Mouse (Mus musculus): ENCODE data around the gene Ulk4. TPM values are rescaled to one million over a fixed set of nuclear protein-coding genes. Genes with fewer than 3 reads are reported as not detected.

Ulk4 gene
- polyA plus RNA-seq, 1 experiment from 2014 or later: 145 TPM

DNA sequence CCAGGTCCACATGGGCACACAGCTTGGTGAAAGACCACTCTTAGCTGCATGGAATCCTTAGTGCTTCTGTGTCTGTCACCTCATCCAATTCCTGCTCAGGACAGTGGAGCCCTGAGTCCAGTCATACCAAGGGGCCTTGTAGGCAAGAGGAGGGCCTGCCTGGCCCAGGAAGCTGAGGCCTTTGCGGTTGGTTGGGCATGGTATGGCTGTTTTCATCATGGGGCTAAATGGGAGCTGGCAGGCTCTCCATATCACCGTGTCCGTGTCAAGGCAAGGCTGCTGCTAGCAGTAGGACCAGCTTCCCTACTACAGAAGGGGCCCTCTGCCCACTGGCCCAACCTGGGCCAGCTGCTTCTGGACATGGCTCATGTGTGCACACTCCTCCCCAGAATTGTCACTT lies 313.3 kb downstream of the Ulk4 start:
- peaks cover 41% of the 10 kb centered on the region for H3K4me1 ChIP-seq
- H3K9me3 ChIP-seq (replicated peaks): no peaks in the 10 kb centered on the region
- 56% methylated on average over 3 of the region's 3 CpGs for WGBS
- no peak; the same call in 1 of the 2 replicates for ATAC-seq (replicated peaks; ENCODE audit: low FRiP score)
- no peak overlapping the region for H3K4me3 ChIP-seq (replicated peaks)
- H3K9ac ChIP-seq: no peak overlapping the region
- no peaks in the 10 kb centered on the region for H3K27me3 ChIP-seq
- H3K36me3 ChIP-seq: peaks cover 93% of the 10 kb centered on the region
- H3K4me2 ChIP-seq: no peak overlapping the region
- peak overlapping the region; percentile 45 for H3K27ac ChIP-seq

DNA sequence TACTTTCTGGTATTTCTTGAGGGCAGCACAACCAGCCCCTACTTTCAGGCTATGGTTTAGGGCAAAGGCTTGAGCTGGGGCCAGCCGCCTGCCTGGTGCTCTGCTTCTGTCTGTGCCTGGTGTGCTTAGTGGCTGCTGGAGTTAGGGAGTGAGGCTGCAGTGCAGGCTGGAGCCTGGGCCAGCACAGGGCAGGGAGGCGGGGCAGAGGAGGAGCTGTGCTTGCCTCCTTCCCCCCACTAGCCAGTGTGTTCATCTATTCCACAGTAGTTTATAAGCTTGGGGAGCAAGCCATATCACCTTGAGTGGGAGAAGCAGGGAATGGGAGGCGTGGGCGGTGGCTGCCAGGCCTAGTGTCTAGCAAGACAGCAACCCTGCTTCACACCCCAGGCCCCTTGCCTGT lies 313.9 kb downstream of the Ulk4 start:
- Histone ChIP-seq H3K4me1 (peaks cover 41% of the 10 kb centered on the region), H3K9me3 (replicated peaks) (no peaks in the 10 kb centered on the region), H3K4me2 (no peak overlapping the region), H3K9ac (no peak overlapping the region), H3K4me3 (replicated peaks) (no peak overlapping the region), H3K27me3 (no peaks in the 10 kb centered on the region), H3K36me3 (peaks cover 93% of the 10 kb centered on the region), H3K27ac (peak overlapping the region; percentile 39; the same call in 1 of the 2 replicates)
- WGBS: 82% methylated on average over 4 of the region's 4 CpGs
- ATAC-seq (replicated peaks; ENCODE audit: low FRiP score): no peak

DNA sequence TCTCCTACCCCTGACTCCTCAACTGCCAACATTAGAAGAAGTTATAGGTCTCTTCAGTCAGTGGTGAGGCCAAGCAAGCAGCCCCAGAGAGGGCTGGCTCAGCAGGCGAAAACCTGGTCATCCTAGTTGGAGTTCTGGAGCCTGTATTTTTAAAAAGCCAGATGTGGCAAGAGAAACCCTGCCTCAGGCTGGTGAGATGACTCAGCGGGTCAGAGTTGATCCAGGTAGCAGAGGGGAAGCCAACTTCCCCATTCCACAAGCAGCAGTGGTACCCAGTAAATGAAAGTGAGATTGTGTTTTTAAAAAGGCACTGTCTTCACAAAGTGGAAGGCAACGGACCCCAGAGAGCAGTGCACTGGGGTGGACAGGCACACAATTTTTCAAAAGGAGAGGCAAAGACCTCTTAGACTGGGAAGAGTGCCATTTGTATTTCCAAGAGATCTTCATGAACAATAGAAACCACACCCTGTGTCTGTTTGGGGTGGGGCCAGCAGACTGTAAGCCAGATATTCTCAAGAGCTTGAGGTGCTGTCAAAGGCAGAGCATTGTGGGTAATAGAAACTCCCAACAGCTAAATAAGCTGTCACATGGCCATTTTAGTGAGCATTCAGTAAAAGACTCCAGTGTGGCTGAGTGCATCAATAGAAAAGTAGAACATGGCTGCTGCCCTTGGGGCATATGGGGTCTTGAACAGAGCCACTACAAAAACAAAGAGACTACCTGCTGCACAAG lies 314.9 kb downstream of the Ulk4 start:
- Histone ChIP-seq H3K4me2 (no peak overlapping the region), H3K4me1 (peaks cover 41% of the 10 kb centered on the region), H3K27ac (peak overlapping the region; percentile 49; the same call in 1 of the 2 replicates), H3K27me3 (no peaks in the 10 kb centered on the region), H3K9ac (no peak overlapping the region), H3K4me3 (replicated peaks) (no peak overlapping the region), H3K9me3 (replicated peaks) (no peaks in the 10 kb centered on the region), H3K36me3 (peaks cover 93% of the 10 kb centered on the region)
- no peak for ATAC-seq (replicated peaks; ENCODE audit: low FRiP score)
- WGBS: 70% methylated on average over 3 of the region's 3 CpGs

DNA sequence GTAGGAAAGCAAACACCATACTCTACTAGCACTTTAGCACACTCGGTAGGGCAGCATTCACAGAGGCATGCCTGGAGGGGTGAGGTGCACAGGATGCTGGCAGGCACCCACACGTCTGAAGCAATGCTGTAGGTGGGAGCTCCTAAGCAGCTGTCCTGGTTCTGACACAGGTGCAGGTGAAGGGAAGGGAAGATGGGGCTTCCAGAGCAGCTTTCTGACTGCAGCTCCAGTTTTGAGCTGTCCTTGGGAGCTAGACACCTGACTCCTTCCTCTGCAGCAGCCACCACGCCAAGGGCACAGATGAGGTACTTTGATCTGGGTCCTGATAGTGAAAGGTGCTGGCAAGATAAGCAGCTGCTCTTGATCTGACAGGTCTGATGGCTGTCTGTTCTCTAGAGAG lies 315.5 kb downstream of the Ulk4 start:
- no peaks in the 10 kb centered on the region for H3K9me3 ChIP-seq (replicated peaks)
- no peak overlapping the region for H3K9ac ChIP-seq
- no peak overlapping the region for H3K4me3 ChIP-seq (replicated peaks)
- WGBS: 80% methylated on average over 3 of the region's 3 CpGs
- peaks cover 41% of the 10 kb centered on the region for H3K4me1 ChIP-seq
- peaks cover 93% of the 10 kb centered on the region for H3K36me3 ChIP-seq
- ATAC-seq (replicated peaks; ENCODE audit: low FRiP score): no peak
- H3K4me2 ChIP-seq: no peak overlapping the region
- H3K27ac ChIP-seq: peak overlapping the region; percentile 49
- H3K27me3 ChIP-seq: no peaks in the 10 kb centered on the region

- Histone ChIP-seq H3K9me3 (replicated peaks) (no peaks in the 10 kb centered on the region), H3K27ac (0 out of 2 replicates have a peak overlapping the region, but pooled peaks have one; percentile 4), H3K4me2 (no peak overlapping the region), H3K4me3 (replicated peaks) (no peak overlapping the region), H3K9ac (no peak overlapping the region), H3K36me3 (peaks cover 93% of the 10 kb centered on the region), H3K27me3 (no peaks in the 10 kb centered on the region), H3K4me1 (peaks cover 41% of the 10 kb centered on the region)
- 70% methylated on average over 4 of the region's 4 CpGs for WGBS
- ATAC-seq (replicated peaks; ENCODE audit: low FRiP score): no peak
Measured at GRCm38 (mm10) chr9:120960611-120961010, 316.4 kb downstream of the Ulk4 start.

DNA sequence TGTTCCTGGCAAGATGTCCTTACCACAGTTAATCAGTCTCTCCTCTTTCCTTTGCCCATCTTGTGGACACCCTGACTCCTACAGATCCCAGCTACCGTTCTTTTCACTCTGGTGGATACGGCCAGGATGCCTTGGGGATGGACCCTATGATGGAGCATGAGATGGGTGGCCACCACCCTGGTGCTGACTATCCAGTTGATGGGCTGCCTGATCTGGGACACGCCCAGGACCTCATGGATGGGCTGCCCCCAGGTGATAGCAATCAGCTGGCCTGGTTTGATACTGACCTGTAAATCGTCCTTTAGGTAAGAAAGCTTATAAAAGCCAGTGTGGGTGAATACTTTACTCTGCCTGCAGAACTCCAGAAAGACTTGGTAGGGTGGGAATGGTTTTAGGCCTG lies 317.8 kb downstream of the Ulk4 start:
- peaks cover 93% of the 10 kb centered on the region for H3K36me3 ChIP-seq
- no peak overlapping the region for H3K27ac ChIP-seq
- no peak overlapping the region for H3K4me3 ChIP-seq (replicated peaks)
- H3K4me2 ChIP-seq: no peak overlapping the region
- H3K4me1 ChIP-seq: peaks cover 35% of the 10 kb centered on the region
- no peak overlapping the region for H3K9ac ChIP-seq
- no peak for ATAC-seq (replicated peaks; ENCODE audit: low FRiP score)
- no peaks in the 10 kb centered on the region for H3K27me3 ChIP-seq
- no peaks in the 10 kb centered on the region for H3K9me3 ChIP-seq (replicated peaks)
- WGBS: 82% methylated on average over 4 of the region's 4 CpGs

- ATAC-seq (replicated peaks; ENCODE audit: low FRiP score): no peak
- 88% methylated on average over 6 of the region's 6 CpGs for WGBS
- Histone ChIP-seq H3K27ac (no peak overlapping the region), H3K9me3 (replicated peaks) (no peaks in the 10 kb centered on the region), H3K27me3 (no peaks in the 10 kb centered on the region), H3K4me1 (peaks cover 28% of the 10 kb centered on the region), H3K4me3 (replicated peaks) (no peak overlapping the region), H3K4me2 (no peak overlapping the region), H3K36me3 (peaks cover 93% of the 10 kb centered on the region), H3K9ac (no peak overlapping the region)
Measured at GRCm38 (mm10) chr9:120958560-120958959, 318.4 kb downstream of the Ulk4 start.

DNA sequence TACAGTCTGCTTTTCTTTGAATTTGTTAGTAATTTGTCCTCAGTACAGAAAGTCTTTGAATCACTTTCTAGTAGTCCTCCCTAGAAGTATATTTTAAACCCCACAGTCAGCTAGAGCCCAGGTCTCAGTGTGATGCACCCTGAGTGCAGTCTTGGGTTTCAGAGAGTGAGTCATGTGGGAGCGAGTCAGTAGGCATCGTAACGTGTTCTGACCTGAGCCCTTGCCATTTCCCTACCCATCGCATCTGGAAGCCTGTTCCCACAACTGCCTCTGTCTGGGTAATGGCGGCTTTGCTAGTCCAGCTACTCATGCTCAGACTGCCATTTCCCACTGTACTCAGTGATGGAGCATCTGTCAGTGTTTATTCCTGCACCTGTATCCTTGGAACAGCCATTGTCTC lies 318.9 kb downstream of the Ulk4 start:
- ATAC-seq (replicated peaks; ENCODE audit: low FRiP score): no peak
- Histone ChIP-seq H3K9ac (no peak overlapping the region), H3K9me3 (replicated peaks) (no peaks in the 10 kb centered on the region), H3K27me3 (no peaks in the 10 kb centered on the region), H3K4me1 (peaks cover 25% of the 10 kb centered on the region), H3K27ac (no peak overlapping the region), H3K4me3 (replicated peaks) (no peak overlapping the region), H3K36me3 (peaks cover 97% of the 10 kb centered on the region), H3K4me2 (no peak overlapping the region)
- WGBS: 87% methylated on average over 5 of the region's 5 CpGs

DNA sequence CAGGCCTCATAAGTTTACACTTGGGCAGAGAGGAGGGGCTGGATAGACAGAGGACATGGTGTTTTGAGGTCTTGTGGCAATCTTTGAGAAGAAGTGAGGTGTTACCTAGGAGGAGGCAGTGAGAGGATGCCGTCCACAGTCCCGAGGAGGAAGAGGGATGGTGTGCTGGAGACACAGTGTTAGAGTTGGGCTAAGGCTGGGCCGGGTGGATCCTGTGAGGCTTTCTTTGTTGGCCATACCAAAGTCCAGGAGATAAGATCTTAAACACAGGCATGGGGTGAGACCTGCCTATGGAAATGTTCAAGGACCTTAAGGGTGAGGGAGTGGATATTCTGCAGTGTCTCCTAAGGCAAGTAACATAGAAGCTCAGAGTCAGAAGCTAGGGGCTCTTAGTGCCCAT lies 325.1 kb downstream of the Ulk4 start:
- no peak overlapping the region for H3K9ac ChIP-seq
- H3K36me3 ChIP-seq: peaks cover 76% of the 10 kb centered on the region
- no peak for ATAC-seq (replicated peaks; ENCODE audit: low FRiP score)
- no peaks in the 10 kb centered on the region for H3K9me3 ChIP-seq (replicated peaks)
- peaks cover 7% of the 10 kb centered on the region for H3K4me1 ChIP-seq
- WGBS: 88% methylated on average over 3 of the region's 3 CpGs
- no peak overlapping the region for H3K4me3 ChIP-seq (replicated peaks)
- no peaks in the 10 kb centered on the region for H3K27me3 ChIP-seq
- no peak overlapping the region for H3K4me2 ChIP-seq
- H3K27ac ChIP-seq: no peak overlapping the region

DNA sequence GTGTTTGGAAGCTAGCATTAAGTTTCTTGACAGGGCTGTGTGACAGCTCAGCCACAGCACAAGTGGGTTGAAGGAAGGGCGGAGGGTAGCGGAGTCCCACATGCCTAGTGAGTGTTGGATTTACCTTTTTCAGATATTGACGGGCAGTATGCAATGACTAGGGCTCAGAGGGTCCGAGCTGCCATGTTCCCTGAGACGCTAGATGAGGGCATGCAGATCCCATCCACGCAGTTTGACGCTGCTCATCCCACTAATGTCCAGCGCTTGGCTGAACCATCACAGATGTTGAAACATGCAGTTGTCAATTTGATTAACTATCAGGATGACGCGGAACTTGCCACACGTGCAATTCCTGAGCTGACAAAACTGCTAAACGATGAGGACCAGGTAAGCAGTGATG lies 326.2 kb downstream of the Ulk4 start:
- Histone ChIP-seq H3K36me3 (peaks cover 64% of the 10 kb centered on the region), H3K4me3 (replicated peaks) (no peak overlapping the region), H3K4me2 (no peak overlapping the region), H3K27me3 (no peaks in the 10 kb centered on the region), H3K27ac (no peak overlapping the region), H3K9ac (no peak overlapping the region), H3K4me1 (peaks cover 13% of the 10 kb centered on the region), H3K9me3 (replicated peaks) (no peaks in the 10 kb centered on the region)
- ATAC-seq (replicated peaks; ENCODE audit: low FRiP score): no peak
- 89% methylated on average over 12 of the region's 12 CpGs for WGBS

DNA sequence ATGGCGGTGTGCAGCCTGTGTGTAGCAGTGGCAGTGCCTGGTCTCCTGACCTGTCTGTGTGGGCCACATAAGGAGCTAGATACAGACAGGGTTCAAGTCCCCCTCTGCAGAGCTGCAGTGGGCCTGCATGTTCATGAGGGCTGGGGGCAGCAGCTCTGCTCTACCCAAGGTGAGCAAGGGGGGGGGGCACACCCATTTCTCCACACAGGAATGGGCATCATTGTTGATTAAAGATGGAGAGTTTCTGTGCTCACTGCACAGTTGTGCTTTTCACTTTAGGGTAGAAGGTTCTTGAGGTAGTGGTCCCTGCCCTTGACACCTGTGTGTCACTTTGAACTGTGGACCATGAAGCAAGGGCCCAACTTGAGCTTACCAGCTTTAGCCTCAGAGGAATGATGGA lies 328.2 kb downstream of the Ulk4 start:
- H3K4me1 ChIP-seq: peaks cover 21% of the 10 kb centered on the region
- H3K27me3 ChIP-seq: no peaks in the 10 kb centered on the region
- peaks cover 44% of the 10 kb centered on the region for H3K36me3 ChIP-seq
- 100% methylated on average over 1 of the region's 1 CpGs for WGBS
- no peaks in the 10 kb centered on the region for H3K9me3 ChIP-seq (replicated peaks)
- no peak overlapping the region for H3K4me2 ChIP-seq
- H3K27ac ChIP-seq: no peak overlapping the region
- no peak for ATAC-seq (replicated peaks; ENCODE audit: low FRiP score)
- H3K4me3 ChIP-seq (replicated peaks): no peak overlapping the region
- H3K9ac ChIP-seq: no peak overlapping the region

GRCm38 (mm10) chr9:120946131-120946530 lies 330.9 kb downstream of the Ulk4 start:
- ATAC-seq (replicated peaks; ENCODE audit: low FRiP score): no peak
- Histone ChIP-seq H3K4me3 (replicated peaks) (no peak overlapping the region), H3K9me3 (replicated peaks) (no peaks in the 10 kb centered on the region), H3K36me3 (peaks cover 20% of the 10 kb centered on the region), H3K4me1 (peaks cover 30% of the 10 kb centered on the region), H3K27me3 (no peaks in the 10 kb centered on the region), H3K4me2 (no peak overlapping the region), H3K27ac (no peak overlapping the region), H3K9ac (no peak overlapping the region)
- WGBS: 81% methylated on average over 8 of the region's 8 CpGs

- 67% methylated on average over 3 of the region's 3 CpGs for WGBS
Measured at GRCm38 (mm10) chr9:120944211-120944610, 332.8 kb downstream of the Ulk4 start.

More at GRCm38 (mm10) chr9:120944211-120944610, 332.8 kb downstream of the Ulk4 start:
- Histone ChIP-seq H3K9ac (no peak overlapping the region), H3K27me3 (no peaks in the 10 kb centered on the region), H3K4me3 (replicated peaks) (no peak overlapping the region), H3K4me1 (peaks cover 49% of the 10 kb centered on the region), H3K9me3 (replicated peaks) (no peaks in the 10 kb centered on the region), H3K4me2 (no peak overlapping the region), H3K36me3 (peaks cover 11% of the 10 kb centered on the region), H3K27ac (no peak overlapping the region)
- ATAC-seq (replicated peaks; ENCODE audit: low FRiP score): no peak
